Mouse (Mus musculus): ENCODE measurements around the gene Fabp7.

DNA sequence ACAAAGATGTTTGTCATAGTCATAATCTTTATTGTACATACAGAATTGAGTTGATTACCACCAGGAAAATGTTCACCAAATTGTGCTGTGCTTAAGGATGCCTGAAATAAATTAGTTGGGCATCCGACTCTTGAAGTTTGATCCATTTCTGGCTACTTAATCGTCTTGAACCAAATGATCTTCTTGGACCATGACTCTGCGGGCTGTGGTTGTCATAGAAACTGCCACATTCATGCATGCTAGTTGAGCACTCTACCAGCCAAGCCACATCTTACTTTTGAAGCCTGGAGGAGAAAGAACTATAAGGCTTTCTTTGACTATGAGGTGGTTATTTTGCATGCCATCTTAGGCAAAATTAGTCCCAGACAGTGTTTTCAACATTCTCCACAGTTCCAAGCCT, 44.9 kb downstream of the Fabp7 start:
- TF ChIP-seq CTCF (IDR thresholded peaks at IDR 0.05) (no peak), EP300 (IDR thresholded peaks at IDR 0.05) (no peak)

Measured in lung, postnatal 0 days (tissue).